Mouse (Mus musculus) NIH3T3 (cell line): Measurements from ENCODE around the gene Snx29.

Experiments used
- DNase-seq: peaks from one replicate; pipeline ENCODE4 v3.0.0-alpha.2; 2012; ENCODE audit warnings: low read depth

Snx29 gene

GRCm38 (mm10) chr16:11532592-11532991, 209.9 kb downstream of the Snx29 start:
- DNase-seq, result peak; percentile 90

GRCm38 (mm10) chr16:11533441-11533840, 210.7 kb downstream of the Snx29 start:
- DNase-seq, result no peak

GRCm38 (mm10) chr16:11537663-11538062, 215.0 kb downstream of the Snx29 start:
- DNase-seq, result no peak

DNA sequence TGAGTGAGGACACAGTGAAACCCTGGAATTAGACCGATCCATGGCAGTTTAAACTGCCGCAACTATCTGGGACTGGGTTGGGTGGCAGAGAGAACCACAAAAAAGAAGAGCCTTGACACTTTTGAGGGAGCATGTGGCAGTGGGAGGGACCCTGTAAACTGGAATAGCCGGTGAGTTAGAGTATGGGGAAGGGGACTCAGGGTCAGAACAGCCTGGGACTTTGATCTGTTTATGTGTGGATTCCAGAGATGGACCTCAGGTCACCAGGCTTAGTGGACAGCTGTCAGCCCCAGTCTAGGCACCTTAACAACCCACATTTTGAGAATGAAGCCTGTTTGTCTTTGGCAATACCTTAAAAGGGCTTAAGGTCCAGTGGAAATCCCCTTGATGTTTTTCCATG, 215.5 kb downstream of the Snx29 start:
- no peak for DNase-seq

- DNase-seq, result no peak
Measured at GRCm38 (mm10) chr16:11540961-11541360, 218.3 kb downstream of the Snx29 start.

GRCm38 (mm10) chr16:11541769-11542168, 219.1 kb downstream of the Snx29 start:
- DNase-seq, result no peak

GRCm38 (mm10) chr16:11550043-11550725, 227.5 kb downstream of the Snx29 start:
- no peak for DNase-seq

- no peak for DNase-seq
Measured at GRCm38 (mm10) chr16:11561714-11562113, 239.0 kb downstream of the Snx29 start.

DNA sequence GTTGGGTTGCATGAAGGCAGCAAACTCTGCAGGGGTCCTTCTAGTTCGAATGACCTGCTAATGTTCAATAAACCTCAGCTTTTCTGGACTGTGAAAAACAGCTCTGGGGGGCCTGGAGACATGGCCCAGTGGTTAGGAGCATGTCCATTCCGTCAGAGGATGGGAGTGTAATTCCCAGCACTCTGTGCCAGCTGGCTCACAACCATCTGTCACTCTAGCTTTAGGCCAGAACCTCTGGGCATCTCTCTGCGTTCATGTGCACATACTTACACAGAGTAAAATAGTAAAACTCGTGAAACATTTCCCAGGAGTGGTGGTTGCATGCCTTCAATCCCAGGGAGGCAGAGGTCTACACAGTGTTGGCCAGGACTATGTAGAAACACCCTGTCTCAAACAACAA, 241.1 kb downstream of the Snx29 start:
- DNase-seq, result peak; percentile 60

DNA sequence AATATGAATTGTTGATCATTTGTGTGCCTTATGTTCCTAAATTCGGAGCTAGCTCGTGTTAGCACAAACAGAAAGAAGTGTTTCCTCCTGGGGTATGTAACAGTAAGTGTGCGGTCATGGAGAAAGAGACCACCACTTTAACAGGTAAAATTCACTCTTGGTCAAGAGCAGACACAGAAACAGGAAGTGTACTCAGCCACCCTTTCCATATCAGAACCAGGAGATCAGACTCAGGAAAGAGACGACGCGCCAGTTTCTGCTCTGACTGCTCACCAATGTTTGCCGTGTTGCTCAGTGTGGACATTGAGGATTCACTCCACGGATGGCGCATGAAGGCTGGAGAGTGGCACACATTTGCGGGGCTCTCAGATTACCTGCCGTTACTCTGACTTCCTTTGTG, 242.4 kb downstream of the Snx29 start:
- DNase-seq, result no peak

- DNase-seq, result no peak
Measured at GRCm38 (mm10) chr16:11567594-11567993, 244.9 kb downstream of the Snx29 start.

DNA sequence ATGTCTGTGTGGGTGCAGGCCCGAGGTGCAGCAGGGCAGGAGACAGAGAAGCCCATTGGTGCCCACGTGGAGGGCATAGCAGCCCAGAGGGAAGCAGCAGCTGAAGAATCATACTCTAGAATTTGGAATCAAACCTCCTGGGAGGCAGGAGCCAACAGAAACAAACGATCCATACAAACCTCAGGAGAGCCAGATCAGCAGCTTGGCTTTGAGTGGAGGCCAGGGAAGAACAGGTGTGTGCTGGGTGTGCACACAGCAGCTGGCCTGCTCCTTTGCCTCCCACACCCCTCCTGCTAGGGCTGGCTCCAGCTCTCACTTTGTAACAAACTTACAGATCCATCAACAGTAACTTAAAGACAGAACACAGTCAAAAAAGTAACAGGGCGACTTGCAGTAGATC, 245.4 kb downstream of the Snx29 start:
- no peak for DNase-seq

GRCm38 (mm10) chr16:11568601-11569000, 245.9 kb downstream of the Snx29 start:
- DNase-seq, result no peak

GRCm38 (mm10) chr16:11569127-11569526, 246.4 kb downstream of the Snx29 start:
- DNase-seq, result no peak

DNA sequence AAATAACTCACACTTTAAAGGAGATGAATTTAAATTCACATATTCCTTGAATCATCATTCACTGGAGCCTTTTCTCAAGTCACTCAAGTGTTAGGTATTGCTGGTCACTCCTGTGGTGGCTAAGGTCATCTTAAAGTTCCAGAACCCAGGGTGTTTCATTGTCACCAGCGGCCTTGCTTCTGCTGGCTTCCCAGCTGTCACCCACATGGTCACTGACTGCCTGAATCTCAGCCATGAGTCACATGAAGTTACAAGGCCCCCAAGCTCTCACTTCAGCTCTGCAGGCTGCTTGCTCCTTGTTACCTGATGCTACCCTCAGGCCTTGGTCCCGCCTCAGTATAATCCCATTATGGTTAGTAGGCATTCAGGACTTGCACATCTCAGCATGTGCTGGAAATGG, 247.4 kb downstream of the Snx29 start:
- DNase-seq, result no peak

DNA sequence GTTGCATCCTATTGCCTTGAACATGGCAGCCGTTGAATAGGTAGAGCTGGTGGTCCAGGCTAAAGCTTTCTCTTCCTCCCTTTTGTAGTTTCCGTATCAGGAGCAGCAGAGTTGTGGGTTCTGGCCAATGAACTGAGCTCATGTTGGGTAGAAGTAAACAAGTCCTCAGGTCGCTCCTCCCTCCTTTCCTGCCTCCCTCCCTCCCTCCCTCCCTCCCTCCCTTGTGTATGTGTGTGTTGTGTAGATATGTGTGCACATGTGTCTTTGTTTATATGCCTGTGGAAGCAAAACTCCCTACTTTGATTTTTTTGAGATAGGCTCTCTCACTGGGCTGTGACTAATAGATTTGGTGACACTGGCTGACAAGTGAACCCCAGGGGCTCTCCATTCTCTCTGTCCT, 251.8 kb downstream of the Snx29 start:
- DNase-seq, result no peak

DNA sequence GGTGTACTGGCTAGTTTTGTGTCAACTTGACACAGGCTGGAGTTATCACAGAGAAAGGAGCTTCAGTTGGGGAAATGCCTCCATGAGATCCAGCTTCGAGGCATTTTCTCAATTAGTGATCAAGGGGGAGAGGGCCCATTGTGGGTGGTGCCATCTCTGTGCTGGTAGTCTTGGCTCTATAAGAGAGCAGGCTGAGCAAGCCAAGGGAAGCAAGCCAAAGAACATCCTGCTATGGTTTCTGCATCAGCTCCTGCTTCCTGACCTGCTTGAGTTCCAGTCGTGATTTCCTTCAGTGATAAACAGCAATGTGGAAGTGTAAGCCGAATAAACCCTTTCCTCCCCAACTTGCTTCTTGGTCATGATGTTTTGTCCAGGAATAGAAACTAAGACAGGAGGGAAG, 253.0 kb downstream of the Snx29 start:
- DNase-seq, result peak; percentile 44

GRCm38 (mm10) chr16:11577541-11578255, 255.0 kb downstream of the Snx29 start:
- DNase-seq, result no peak

DNA sequence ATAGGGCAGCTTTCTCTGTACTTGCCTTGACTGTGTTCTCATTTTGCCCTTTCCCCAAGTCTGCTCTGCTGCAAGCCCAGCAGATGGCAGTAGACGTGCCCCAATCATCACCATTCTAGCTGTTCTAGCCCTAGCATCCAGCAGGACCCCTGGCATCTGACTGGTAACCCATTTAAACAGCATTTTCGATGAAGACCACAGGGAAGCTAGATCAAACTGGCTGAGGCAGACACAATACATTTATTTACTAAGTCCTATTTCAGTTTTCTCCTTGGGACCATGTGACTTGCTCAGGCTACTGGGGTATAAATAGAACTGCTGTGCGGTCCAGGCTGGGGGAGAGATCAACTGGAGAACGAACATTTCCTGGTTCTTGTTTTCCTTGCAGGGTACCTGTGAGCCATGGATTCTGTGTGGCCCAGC, 257.0 kb downstream of the Snx29 start:
- DNase-seq, result peak; percentile 70

DNA sequence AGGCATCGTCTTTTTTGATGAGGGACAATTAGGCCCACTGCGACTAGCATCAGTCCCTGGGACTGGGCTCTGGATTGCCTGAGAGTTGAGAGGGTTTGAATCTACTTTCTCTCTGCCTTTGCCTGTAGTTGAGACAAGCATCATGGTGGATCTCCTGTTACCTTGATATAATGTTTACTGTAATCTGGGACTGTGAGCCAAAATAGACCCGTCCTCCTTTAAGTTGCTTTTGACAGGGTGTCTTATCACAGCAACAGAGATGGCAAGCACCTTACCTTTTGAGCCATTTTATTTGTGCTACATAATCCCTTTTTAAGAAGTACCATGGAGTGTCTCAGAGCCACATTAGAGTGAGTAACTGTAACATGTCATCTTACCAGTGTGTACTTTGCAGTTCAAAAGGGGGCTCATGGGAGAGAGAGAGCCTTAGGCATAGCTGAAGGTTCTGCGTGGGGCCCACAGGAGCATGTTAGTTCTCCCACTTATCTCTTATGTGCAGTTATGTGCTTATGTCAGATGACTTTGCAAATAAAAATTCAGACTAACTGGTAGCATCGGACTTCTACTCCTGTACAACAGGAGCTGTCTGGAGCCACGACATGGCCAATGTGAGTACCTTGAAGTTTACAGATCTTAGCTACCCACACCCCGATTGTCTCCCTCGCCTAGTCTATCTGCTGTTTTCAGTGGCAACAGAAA, 261.4 kb downstream of the Snx29 start:
- no peak for DNase-seq

- no peak for DNase-seq
Measured at GRCm38 (mm10) chr16:11588689-11589088, 266.0 kb downstream of the Snx29 start.

GRCm38 (mm10) chr16:11589336-11589735, 266.6 kb downstream of the Snx29 start:
- DNase-seq, result peak; percentile 14
